Mouse (Mus musculus): Measurements from ENCODE around the gene Cadm2.

DNA sequence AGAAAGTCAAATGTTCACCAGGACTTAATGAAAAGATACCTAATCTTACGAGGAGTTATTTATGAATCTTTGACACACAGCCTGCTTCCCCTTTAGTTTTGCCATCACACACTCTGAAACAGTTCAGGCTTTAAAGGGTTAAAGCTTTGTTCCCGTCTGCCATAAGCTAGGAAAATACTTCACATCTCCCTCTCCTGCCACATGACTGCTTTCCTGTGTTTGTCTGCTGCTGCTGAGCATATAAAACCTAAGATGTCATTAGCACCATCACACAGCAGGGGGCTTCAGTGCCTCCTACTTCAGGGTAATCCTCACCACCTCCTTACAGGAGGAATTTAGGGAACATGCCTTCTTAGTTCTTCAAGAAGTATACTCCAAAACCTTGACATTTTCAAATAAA lies 6.8 kb downstream of the Cadm2 start:
- peak; percentile 45; the same call in 1 of the 2 replicates for TF ChIP-seq CTCF (IDR thresholded peaks at IDR 0.05; ENCODE audit: borderline replicate concordance, extremely low read depth, insufficient read depth, insufficient read length)
- TF ChIP-seq POLR2A (IDR thresholded peaks at IDR 0.05; ENCODE audit: borderline replicate concordance, extremely low read depth, insufficient read depth, insufficient read length, poor library complexity, severe bottlenecking), result no peak

Measured in brain, embryonic 14.5 days (tissue).